Mouse (Mus musculus): Measurements from ENCODE around the gene Ctrl.

Ctrl gene

GRCm38 (mm10) chr8:105938306-105938669, 4.6 kb upstream of the Ctrl start, which contains the start of gene Psmb10:
Gene Psmb10, minus strand, starts transcription at chr8:105938444.
- CTCF ChIA-PET: interaction anchor here (0.6 to 0.9 kb wide), 4 partner anchors 29 to 121 kb away, joined by 3 to 21 read pairs (median 5); partner anchors contain the start of gene Nfatc3

GRCm38 (mm10) chr8:105937496-105938305, 4.0 kb upstream of the Ctrl start:
- CTCF ChIA-PET: interaction anchor here (0.6 kb wide), 1 partner anchor 751 kb away, joined by 3 read pairs; no protein-coding TSS in a partner anchor

GRCm38 (mm10) chr8:105936866-105937475, 3.3 kb upstream of the Ctrl start:
- CTCF ChIA-PET: interaction anchor here (0.6 kb wide), 1 partner anchor 752 kb away, joined by 3 read pairs; no protein-coding TSS in a partner anchor

- CTCF ChIA-PET: interaction anchor here (0.7 kb wide), 1 partner anchor 312 kb away, joined by 4 read pairs; no protein-coding TSS in a partner anchor
Observed at GRCm38 (mm10) chr8:105935863-105936603, 2.4 kb upstream of the Ctrl start.

- CTCF ChIA-PET: no interaction called here
Observed at GRCm38 (mm10) chr8:105935105-105935504, 1.4 kb upstream of the Ctrl start.

- CTCF ChIA-PET: interaction anchor here (0.8 kb wide), 1 partner anchor 218 kb away, joined by 12 read pairs; no protein-coding TSS in a partner anchor
Observed at GRCm38 (mm10) chr8:105932525-105932924, 1.1 kb downstream of the Ctrl start.

GRCm38 (mm10) chr8:105931271-105931670, 2.4 kb downstream of the Ctrl start:
- CTCF ChIA-PET: interaction anchor here (1.0 to 1.2 kb wide), 2 partner anchors 31 to 47 kb away, joined by 3 read pairs; partner anchors contain the start of gene Pskh1

- CTCF ChIA-PET: interaction anchor here (0.5 to 1.2 kb wide), 4 partner anchors 30 to 217 kb away, joined by 3 to 12 read pairs (median 3); partner anchors contain the start of gene Pskh1
Observed at GRCm38 (mm10) chr8:105930602-105931001, 3.1 kb downstream of the Ctrl start.

- CTCF ChIA-PET: no interaction called here
Observed at GRCm38 (mm10) chr8:105925123-105925522, 8.5 kb downstream of the Ctrl start.

GRCm38 (mm10) chr8:105919390-105919789, 14.3 kb downstream of the Ctrl start:
- CTCF ChIA-PET: no interaction called here

GRCm38 (mm10) chr8:105900941-105901616, 32.6 kb downstream of the Ctrl start:
- CTCF ChIA-PET: interaction anchor here (0.6 kb wide), 1 partner anchor 57 kb away, joined by 12 read pairs; no protein-coding TSS in a partner anchor

GRCm38 (mm10) chr8:105900180-105900940, 33.3 kb downstream of the Ctrl start, which contains the start of gene Pskh1:
Gene Pskh1, plus strand, starts transcription at chr8:105900441.
- CTCF ChIA-PET: interaction anchor here (0.6 to 0.9 kb wide), 3 partner anchors 30 to 285 kb away, joined by 3 read pairs; partner anchors contain the start of gene Ddx28

- CTCF ChIA-PET: no interaction called here
Observed at GRCm38 (mm10) chr8:105897801-105898480, 35.7 kb downstream of the Ctrl start.

GRCm38 (mm10) chr8:105893339-105893738, 40.3 kb downstream of the Ctrl start, which contains the start of gene Nrn1l:
Gene Nrn1l, plus strand, starts transcription at chr8:105893567.
- CTCF ChIA-PET: no interaction called here

- CTCF ChIA-PET: interaction anchor here (0.9 to 1.4 kb wide), 2 partner anchors 10 to 225 kb away, joined by 4 read pairs; no protein-coding TSS in a partner anchor
Observed at GRCm38 (mm10) chr8:105892432-105892831, 41.2 kb downstream of the Ctrl start.

- CTCF ChIA-PET: interaction anchor here (0.6 kb wide), 1 partner anchor 19 kb away, joined by 3 read pairs; no protein-coding TSS in a partner anchor
Observed at GRCm38 (mm10) chr8:105890870-105891269, 42.8 kb downstream of the Ctrl start.

- CTCF ChIA-PET: no interaction called here
Observed at GRCm38 (mm10) chr8:105889756-105890465, 43.8 kb downstream of the Ctrl start.
